Mouse (Mus musculus): ENCODE results near the gene Ankrd28. TPM values are rescaled to one million over a fixed set of nuclear protein-coding genes. Genes with fewer than 3 reads are reported as not detected.
A peak's percentile ranks its signal among the peaks of the same experiment; 100 is the strongest.

The Ankrd28 gene
- polyA plus RNA-seq, 1 experiment = 27.8 TPM

- TF ChIP-seq POLR2A (IDR thresholded peaks at IDR 0.05; ENCODE audit: extremely low read depth, insufficient read depth, low read length) (no peak), CTCF (IDR thresholded peaks at IDR 0.05; ENCODE audit: extremely low read depth, insufficient read depth, low read length) (no peak)
- H3K27ac ChIP-seq (ENCODE audit: insufficient read depth, low read length) = no peak overlapping the region
- no peak overlapping the region for H3K4me3 ChIP-seq (ENCODE audit: insufficient read depth, low read length)
- H3K4me1 ChIP-seq (ENCODE audit: control insufficient read depth, insufficient read depth, low read length) = no peaks in the 10 kb centered on the region
Measured at GRCm38 (mm10) chr14:31696206-31696984, 134.1 kb downstream of the Ankrd28 start.

GRCm38 (mm10) chr14:31692536-31692935, 137.9 kb downstream of the Ankrd28 start:
- Histone ChIP-seq H3K4me1 (ENCODE audit: control insufficient read depth, insufficient read depth, low read length) (no peaks in the 10 kb centered on the region), H3K27ac (ENCODE audit: insufficient read depth, low read length) (no peak overlapping the region), H3K4me3 (ENCODE audit: insufficient read depth, low read length) (no peak overlapping the region)
- TF ChIP-seq POLR2A (IDR thresholded peaks at IDR 0.05; ENCODE audit: extremely low read depth, insufficient read depth, low read length) (no peak), CTCF (IDR thresholded peaks at IDR 0.05; ENCODE audit: extremely low read depth, insufficient read depth, low read length) (no peak)

GRCm38 (mm10) chr14:31686231-31686630, 144.2 kb downstream of the Ankrd28 start:
- H3K27ac ChIP-seq (ENCODE audit: insufficient read depth, low read length) = no peak overlapping the region
- H3K4me1 ChIP-seq (ENCODE audit: control insufficient read depth, insufficient read depth, low read length) = no peaks in the 10 kb centered on the region
- no peak for TF ChIP-seq POLR2A (IDR thresholded peaks at IDR 0.05; ENCODE audit: extremely low read depth, insufficient read depth, low read length)
- TF ChIP-seq CTCF (IDR thresholded peaks at IDR 0.05; ENCODE audit: extremely low read depth, insufficient read depth, low read length) = no peak
- no peak overlapping the region for H3K4me3 ChIP-seq (ENCODE audit: insufficient read depth, low read length)

- Histone ChIP-seq H3K4me1 (ENCODE audit: control insufficient read depth, insufficient read depth, low read length) (no peaks in the 10 kb centered on the region), H3K27ac (ENCODE audit: insufficient read depth, low read length) (no peak overlapping the region), H3K4me3 (ENCODE audit: insufficient read depth, low read length) (no peak overlapping the region)
- no peak for TF ChIP-seq CTCF (IDR thresholded peaks at IDR 0.05; ENCODE audit: extremely low read depth, insufficient read depth, low read length)
- TF ChIP-seq POLR2A (IDR thresholded peaks at IDR 0.05; ENCODE audit: extremely low read depth, insufficient read depth, low read length) = no peak
Measured at GRCm38 (mm10) chr14:31685680-31686079, 144.8 kb downstream of the Ankrd28 start.

- TF ChIP-seq CTCF (IDR thresholded peaks at IDR 0.05; ENCODE audit: extremely low read depth, insufficient read depth, low read length) (no peak), POLR2A (IDR thresholded peaks at IDR 0.05; ENCODE audit: extremely low read depth, insufficient read depth, low read length) (no peak)
- no peak overlapping the region for H3K27ac ChIP-seq (ENCODE audit: insufficient read depth, low read length)
- no peak overlapping the region for H3K4me3 ChIP-seq (ENCODE audit: insufficient read depth, low read length)
- H3K4me1 ChIP-seq (ENCODE audit: control insufficient read depth, insufficient read depth, low read length) = no peaks in the 10 kb centered on the region
Measured at GRCm38 (mm10) chr14:31684343-31685040, 146.0 kb downstream of the Ankrd28 start.

GRCm38 (mm10) chr14:31683610-31684009, 146.8 kb downstream of the Ankrd28 start:
- H3K4me1 ChIP-seq (ENCODE audit: control insufficient read depth, insufficient read depth, low read length) = no peaks in the 10 kb centered on the region
- TF ChIP-seq CTCF (IDR thresholded peaks at IDR 0.05; ENCODE audit: extremely low read depth, insufficient read depth, low read length) (no peak), POLR2A (IDR thresholded peaks at IDR 0.05; ENCODE audit: extremely low read depth, insufficient read depth, low read length) (no peak)
- no peak overlapping the region for H3K4me3 ChIP-seq (ENCODE audit: insufficient read depth, low read length)
- H3K27ac ChIP-seq (ENCODE audit: insufficient read depth, low read length) = no peak overlapping the region

- Histone ChIP-seq H3K4me3 (ENCODE audit: insufficient read depth, low read length) (no peak overlapping the region), H3K4me1 (ENCODE audit: control insufficient read depth, insufficient read depth, low read length) (no peaks in the 10 kb centered on the region), H3K27ac (ENCODE audit: insufficient read depth, low read length) (no peak overlapping the region)
- no peak for TF ChIP-seq POLR2A (IDR thresholded peaks at IDR 0.05; ENCODE audit: extremely low read depth, insufficient read depth, low read length)
- no peak for TF ChIP-seq CTCF (IDR thresholded peaks at IDR 0.05; ENCODE audit: extremely low read depth, insufficient read depth, low read length)
Measured at GRCm38 (mm10) chr14:31681931-31682555, 148.4 kb downstream of the Ankrd28 start.

- no peak overlapping the region for H3K4me3 ChIP-seq (ENCODE audit: insufficient read depth, low read length)
- H3K27ac ChIP-seq (ENCODE audit: insufficient read depth, low read length) = no peak overlapping the region
- TF ChIP-seq POLR2A (IDR thresholded peaks at IDR 0.05; ENCODE audit: extremely low read depth, insufficient read depth, low read length) (no peak), CTCF (IDR thresholded peaks at IDR 0.05; ENCODE audit: extremely low read depth, insufficient read depth, low read length) (no peak)
- H3K4me1 ChIP-seq (ENCODE audit: control insufficient read depth, insufficient read depth, low read length) = no peaks in the 10 kb centered on the region
Measured at GRCm38 (mm10) chr14:31681291-31681690, 149.2 kb downstream of the Ankrd28 start.

- no peak overlapping the region for H3K4me3 ChIP-seq (ENCODE audit: insufficient read depth, low read length)
- no peak for TF ChIP-seq POLR2A (IDR thresholded peaks at IDR 0.05; ENCODE audit: extremely low read depth, insufficient read depth, low read length)
- no peak for TF ChIP-seq CTCF (IDR thresholded peaks at IDR 0.05; ENCODE audit: extremely low read depth, insufficient read depth, low read length)
- peak overlapping the region; percentile 19; the same call in 1 of the 2 replicates for H3K27ac ChIP-seq (ENCODE audit: insufficient read depth, low read length)
Measured at GRCm38 (mm10) chr14:31680656-31681055, 149.8 kb downstream of the Ankrd28 start.

More at GRCm38 (mm10) chr14:31680656-31681055, 149.8 kb downstream of the Ankrd28 start:
- H3K4me1 ChIP-seq (ENCODE audit: control insufficient read depth, insufficient read depth, low read length) = no peaks in the 10 kb centered on the region
